Mouse (Mus musculus) gastrocnemius, adult 18-20 months (tissue): Measurements from ENCODE around the gene Iqcd. TPM values are rescaled to one million over a fixed set of nuclear protein-coding genes. Genes with fewer than 3 reads are reported as not detected.

Experiments
- total RNA-seq, 2 experiments: library from RNA; stranded (reverse); gene quantifications; 2 replicates each; pipeline ENCODE4 v1.2.3; 2021

Gene Iqcd
- total RNA-seq, 2 experiments from 2014 or later, result not detected

Other genes starting within 250 kb of the Iqcd start
- gene Lhx5, start 157.3 kb upstream of the Iqcd start, total RNA-seq, result not detected
- gene Sdsl, start 116.2 kb upstream of the Iqcd start, total RNA-seq, result under 1 TPM in 1 of 2 experiments, not detected in 1; 0.41 TPM
- gene Sds, start 112.5 kb upstream of the Iqcd start, total RNA-seq, result under 1 TPM in 1 of 2 experiments, not detected in 1; 0.69 TPM
- gene Plbd2, start 85.4 kb upstream of the Iqcd start, total RNA-seq, result 10 to 100 TPM; 46.9 to 52.2 TPM
- gene Slc8b1, start 77.8 kb upstream of the Iqcd start, total RNA-seq, result 1 to 10 TPM; 8.5 to 8.6 TPM
- gene Tpcn1, start 343 bp upstream of the Iqcd start, total RNA-seq, result 10 to 100 TPM; 38.9 to 42.9 TPM
- gene Rita1, start 23.6 kb downstream of the Iqcd start, total RNA-seq, result 1 to 10 TPM; 7.0 to 7.5 TPM
- gene Ddx54, start 23.7 kb downstream of the Iqcd start, total RNA-seq, result 10 to 100 TPM; 15.8 to 15.9 TPM
- not detected for gene Cfap73, start 45.2 kb downstream of the Iqcd start, total RNA-seq
- gene Rasal1, start 59.8 kb downstream of the Iqcd start, total RNA-seq, result not detected
- gene Dtx1, start 122.9 kb downstream of the Iqcd start, total RNA-seq, result under 1 TPM; 0.41 to 0.74 TPM
- under 1 TPM; 0.19 to 0.25 TPM for gene Oas2, start 160.8 kb downstream of the Iqcd start, total RNA-seq
- gene Oas3, start 188.6 kb downstream of the Iqcd start, total RNA-seq, result not detected
- not detected for gene Oas1e, start 206.5 kb downstream of the Iqcd start, total RNA-seq
- gene Oas1c, start 223.5 kb downstream of the Iqcd start, total RNA-seq, result under 1 TPM in 1 of 2 experiments, not detected in 1; 0.09 TPM